Mouse (Mus musculus) thymus, adult 2 months (tissue): ENCODE data around the gene Vav1. TPM values are rescaled to one million over a fixed set of nuclear protein-coding genes. Genes with fewer than 3 reads are reported as not detected.
"Not testable (repeated sequence)": the region's sequence is repeated elsewhere in the genome, so short reads cannot be mapped to it uniquely, and the experiment has no call there.

Experiments
- DNase-seq: peaks from one replicate; pipeline ENCODE4 v3.0.0; 2021
- H3K27ac ChIP-seq: fragments of 200-500 bp; 2 replicates; pipeline ENCODE4 v1.5.1; 2012; ENCODE audit warnings: low read length, control low read depth; ENCODE audit not compliant: control insufficient read depth, insufficient read depth
- H3K27me3 ChIP-seq: fragments of 200-500 bp; 2 replicates; pipeline ENCODE4 v1.6.1; 2012; ENCODE audit warnings: mild to moderate bottlenecking, low read length, moderate library complexity, mixed read lengths; ENCODE audit not compliant: control insufficient read depth, insufficient read depth
- H3K36me3 ChIP-seq: fragments of 200-500 bp; 2 replicates; pipeline ENCODE4 v1.6.1; 2012; ENCODE audit warnings: mild to moderate bottlenecking, low read length, moderate library complexity; ENCODE audit not compliant: control insufficient read depth, insufficient read depth
- H3K4me1 ChIP-seq: fragments of 200-500 bp; replicated peaks from 2 replicates; pipeline ENCODE4 v1.6.1; 2012; ENCODE audit warnings: low read length; ENCODE audit not compliant: control insufficient read depth, insufficient read depth
- H3K4me3 ChIP-seq: fragments of 200-500 bp; 2 replicates; pipeline ENCODE4 v1.5.1; 2012; ENCODE audit warnings: mild to moderate bottlenecking, low read length, control low read depth, moderate library complexity; ENCODE audit not compliant: control insufficient read depth, insufficient read depth
- CTCF ChIP-seq: fragments of 200-500 bp; IDR thresholded peaks from 2 replicates; pipeline ENCODE4 v1.5.1; 2012; ENCODE audit warnings: mild to moderate bottlenecking, control low read depth, low read length, moderate library complexity, borderline replicate concordance; ENCODE audit not compliant: control insufficient read depth, poor library complexity, insufficient read depth; ENCODE audit errors: extremely low read depth
- POLR2A ChIP-seq: fragments of 200-500 bp; IDR thresholded peaks from 2 replicates; pipeline ENCODE4 v1.6.1; 2012; ENCODE audit warnings: mild to moderate bottlenecking, low read length, control low read depth, moderate library complexity; ENCODE audit not compliant: control insufficient read depth, poor library complexity, insufficient read depth; ENCODE audit errors: extremely low read depth
- WGBS: fragments of 180-500 bp; shearing (Covaris S2); methylation state at CpG from one replicate; pipeline ENCODE4 v1.1.7; 2018; 5-methylcytosine and 5-hydroxymethylcytosine counted together
- polyA plus RNA-seq: library from polyadenylated mRNA; depleted of rRNA; stranded (reverse); fragments of >200 nt; gene quantifications from 2 replicates; pipeline ENCODE4 v1.2.3, GENCODE M21; 2012

Gene Vav1
- polyA plus RNA-seq, 1 experiment, result 137 TPM

DNA sequence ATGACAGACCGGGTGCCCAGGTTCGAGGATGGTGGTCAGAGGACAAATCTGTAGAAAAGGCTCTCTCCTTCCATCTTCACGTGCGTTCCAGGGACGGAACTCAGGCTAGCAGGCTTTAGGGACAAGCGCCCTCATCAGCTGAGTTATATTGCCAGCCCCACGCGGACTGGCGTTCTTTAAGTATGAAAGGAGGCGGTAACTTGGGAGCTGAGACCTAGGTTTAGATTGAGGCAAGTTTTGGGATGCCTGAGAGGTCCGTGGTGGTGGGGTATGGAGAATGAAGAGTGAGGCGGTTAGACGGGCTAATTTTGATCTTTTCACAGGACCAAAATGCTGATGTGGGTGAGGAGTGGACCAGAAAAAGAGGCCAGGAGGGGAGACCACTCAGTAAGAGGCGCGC lies 4.2 kb upstream of the Vav1 start:
- no peaks in the 10 kb centered on the region for H3K36me3 ChIP-seq
- peak overlapping the region; percentile 55 for H3K4me3 ChIP-seq
- TF ChIP-seq POLR2A, result no peak
- no peak for TF ChIP-seq CTCF
- DNase-seq, result no peak
- 11% methylated on average over 15 of the region's 15 CpGs for WGBS
- H3K4me1 ChIP-seq, result peaks cover 21% of the 10 kb centered on the region
- no peaks in the 10 kb centered on the region for H3K27me3 ChIP-seq
- peak overlapping the region; percentile 22; the same call in 1 of the 2 replicates for H3K27ac ChIP-seq

DNA sequence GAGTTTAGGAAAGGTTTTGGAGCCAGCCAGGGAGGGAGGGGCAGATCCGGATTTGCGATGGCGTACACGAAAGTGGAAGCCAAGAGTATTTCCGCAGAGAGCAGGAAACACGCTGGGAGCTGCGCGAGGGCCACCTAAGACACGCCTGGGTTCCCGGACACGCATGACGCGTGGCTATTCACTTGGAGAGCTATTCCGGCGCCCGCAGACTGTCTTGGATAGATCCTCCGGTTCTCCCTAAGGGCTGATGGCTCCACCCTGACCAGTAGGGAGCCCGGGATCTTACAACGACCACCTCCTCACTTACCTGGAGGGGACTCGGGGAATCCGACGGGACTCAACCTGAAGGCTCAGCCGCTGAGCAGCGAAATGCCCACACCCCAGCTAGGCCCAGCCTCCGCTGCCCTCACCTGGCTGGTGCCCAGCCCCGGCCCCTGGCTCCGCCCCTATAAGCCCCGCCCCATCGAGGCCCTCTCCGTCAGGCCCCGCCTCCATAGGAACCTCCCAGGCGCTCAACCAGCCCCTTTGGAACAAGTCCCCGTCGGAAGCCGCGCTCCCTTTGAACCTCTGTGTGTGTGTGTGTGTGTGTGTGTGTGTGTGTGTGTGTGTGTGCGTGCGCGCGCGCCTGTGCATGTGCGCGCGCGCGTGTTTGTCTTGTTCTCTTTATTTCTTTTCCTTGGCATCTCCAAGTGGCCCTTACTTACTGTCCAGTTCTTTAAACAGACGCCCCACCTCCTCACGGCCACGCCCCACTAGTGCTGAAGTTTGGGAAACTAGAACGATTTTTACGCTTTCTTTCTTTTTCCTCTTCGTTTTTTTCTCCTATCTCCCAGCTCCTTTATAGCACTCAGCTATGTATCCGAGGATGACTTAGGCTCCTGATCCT lies 3.5 kb upstream of the Vav1 start:
- TF ChIP-seq POLR2A (no peak), CTCF (no peak)
- WGBS, result under 1% methylated on average over 49 of the region's 53 CpGs
- Histone ChIP-seq H3K36me3 (no peaks in the 10 kb centered on the region), H3K27ac (peak overlapping the region; percentile 22; the same call in 1 of the 2 replicates), H3K27me3 (no peaks in the 10 kb centered on the region), H3K4me1 (peaks cover 25% of the 10 kb centered on the region), H3K4me3 (peak overlapping the region; percentile 55)
- DNase-seq, result peak; percentile 86

DNA sequence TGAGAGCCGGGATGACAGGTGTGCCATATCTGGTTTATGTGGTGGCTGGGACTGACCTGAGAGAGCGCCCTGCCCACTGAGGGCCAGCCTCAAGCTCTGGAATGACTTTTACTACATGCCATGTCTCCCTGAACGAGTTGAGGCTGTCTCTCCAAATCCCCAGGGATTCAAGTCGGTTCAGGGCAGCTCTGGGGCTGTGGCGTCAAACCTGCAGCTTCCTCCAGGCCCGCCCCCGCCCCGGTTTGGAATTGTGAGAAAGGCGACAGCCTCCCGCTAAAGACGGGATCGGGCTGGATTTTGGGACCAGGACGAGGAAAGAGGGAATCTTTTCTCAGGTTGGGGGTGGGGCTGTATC lies 2.9 kb upstream of the Vav1 start:
- WGBS, result 2% methylated on average over 13 of the region's 13 CpGs
- peaks cover 28% of the 10 kb centered on the region for H3K4me1 ChIP-seq
- TF ChIP-seq POLR2A, result no peak
- no peak for TF ChIP-seq CTCF
- DNase-seq, result no peak
- no peaks in the 10 kb centered on the region for H3K27me3 ChIP-seq
- H3K4me3 ChIP-seq, result peak overlapping the region; percentile 55
- H3K27ac ChIP-seq, result no peak overlapping the region
- no peaks in the 10 kb centered on the region for H3K36me3 ChIP-seq

DNA sequence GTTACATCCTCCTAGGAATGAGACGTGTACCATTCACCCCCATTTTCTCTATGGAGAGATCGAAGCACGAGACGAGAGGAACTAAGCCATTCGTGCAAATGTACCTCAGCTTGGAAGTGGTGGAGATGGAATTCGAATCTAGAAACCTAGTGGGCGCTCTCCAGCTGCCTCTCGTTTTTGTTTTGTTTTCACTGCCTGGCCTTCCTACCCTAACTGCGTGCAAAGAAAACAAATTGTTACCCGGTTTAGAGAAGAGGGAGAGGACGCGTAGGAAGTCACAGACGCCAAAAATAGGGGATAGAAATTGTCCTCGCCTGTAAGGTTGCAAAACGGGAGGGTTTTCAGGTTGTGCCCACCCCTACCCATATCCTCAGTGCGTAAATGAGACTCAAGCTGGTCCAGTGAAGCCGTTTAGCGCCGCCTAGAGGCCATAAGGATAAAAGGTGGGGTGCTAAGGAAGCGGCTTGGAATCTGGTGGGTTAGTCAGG lies 2.2 kb upstream of the Vav1 start:
- Histone ChIP-seq H3K27ac (peak overlapping the region; percentile 62), H3K36me3 (no peaks in the 10 kb centered on the region), H3K4me1 (peaks cover 34% of the 10 kb centered on the region), H3K4me3 (peak overlapping the region; percentile 60), H3K27me3 (no peaks in the 10 kb centered on the region)
- TF ChIP-seq CTCF, result peak; percentile 71; the same call in 1 of the 2 replicates
- TF ChIP-seq POLR2A, result no peak
- WGBS, result under 1% methylated on average over 20 of the region's 20 CpGs
- peak; percentile 76 for DNase-seq

DNA sequence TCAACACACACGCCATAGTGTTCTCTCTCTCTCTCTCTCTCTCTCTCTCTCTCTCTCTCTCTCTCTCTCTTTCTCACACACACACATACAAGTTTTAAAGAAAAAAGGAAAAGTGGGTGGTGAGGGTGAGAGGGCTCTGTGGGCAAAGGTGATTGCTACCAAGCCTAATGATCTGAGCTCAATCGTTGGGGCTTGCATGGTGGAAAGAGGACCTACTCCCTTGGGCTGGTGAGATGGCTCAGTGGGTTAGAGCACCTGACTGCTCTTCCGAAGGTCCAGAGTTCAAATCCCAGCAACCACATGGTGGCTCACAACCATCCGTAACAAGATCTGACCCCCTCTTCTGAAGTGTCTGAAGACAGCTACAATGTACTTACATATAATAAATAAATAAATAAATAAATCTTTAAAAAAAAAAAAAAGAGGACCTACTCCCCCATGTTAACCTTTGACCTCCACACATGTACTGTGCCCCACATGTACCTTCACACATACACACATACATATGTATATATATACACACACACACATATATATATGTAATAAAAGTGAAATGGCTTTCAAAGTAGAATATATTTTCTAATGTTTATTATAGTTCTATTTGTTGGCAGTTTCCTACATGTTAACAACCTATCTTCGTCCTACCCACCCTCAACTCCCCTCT lies 1.2 kb upstream of the Vav1 start:
- H3K4me1 ChIP-seq, result peaks cover 38% of the 10 kb centered on the region
- not testable (repeated sequence) for H3K27ac ChIP-seq, DNase-seq, H3K4me3 ChIP-seq, H3K27me3 ChIP-seq, H3K36me3 ChIP-seq
- 87% methylated on average over 5 of the region's 5 CpGs for WGBS

DNA sequence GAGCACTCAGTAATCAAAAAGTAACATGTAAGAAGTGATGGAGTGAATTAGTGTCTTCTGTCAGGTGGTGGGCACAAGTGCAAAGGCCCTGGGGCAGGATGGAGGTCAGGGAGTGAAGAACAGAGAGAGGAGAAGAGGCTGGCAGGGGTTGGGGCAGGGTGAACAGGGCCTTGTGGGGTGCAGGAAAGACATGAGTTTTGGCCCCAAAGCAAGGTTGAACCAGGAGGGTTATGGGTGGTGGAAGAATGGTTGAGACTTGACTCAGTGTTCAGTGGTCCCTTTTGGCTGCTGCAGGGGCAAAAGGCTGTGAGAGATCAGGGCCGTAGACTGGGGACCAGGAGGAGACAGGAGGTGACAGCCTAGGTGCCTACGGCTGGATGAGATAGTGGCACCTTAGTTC lies 363 bp upstream of the Vav1 start:
- no peaks in the 10 kb centered on the region for H3K36me3 ChIP-seq
- peak overlapping the region; percentile 91; the same call in 1 of the 2 replicates for H3K4me3 ChIP-seq
- H3K4me1 ChIP-seq, result peaks cover 44% of the 10 kb centered on the region
- H3K27me3 ChIP-seq, result no peaks in the 10 kb centered on the region; the same call in 1 of the 2 replicates
- H3K27ac ChIP-seq, result peak overlapping the region; percentile 70
- TF ChIP-seq CTCF (no peak), POLR2A (no peak)
- no peak for DNase-seq
- 13% methylated on average over 2 of the region's 2 CpGs for WGBS
